Mouse (Mus musculus) cortical plate, adult 2 months (tissue): ENCODE results near the gene Rinl. TPM values are rescaled to one million over a fixed set of nuclear protein-coding genes. Genes with fewer than 3 reads are reported as not detected.

Experiments used
- H3K27ac ChIP-seq: fragments of 200-500 bp; 2 replicates; pipeline ENCODE4 v1.5.1; 2012; ENCODE audit warnings: low read length, control low read depth, inconsistent platforms; ENCODE audit not compliant: insufficient read depth
- H3K4me1 ChIP-seq: fragments of 200-500 bp; 2 replicates; pipeline ENCODE4 v1.6.1; 2011; ENCODE audit warnings: low read length; ENCODE audit not compliant: control insufficient read depth, insufficient read depth
- H3K4me3 ChIP-seq: fragments of 200-500 bp; 2 replicates; pipeline ENCODE4 v1.5.1; 2011; ENCODE audit warnings: mild to moderate bottlenecking, low read length, control low read depth; ENCODE audit not compliant: insufficient read depth
- CTCF ChIP-seq: fragments of 200-500 bp; IDR thresholded peaks from 2 replicates; pipeline ENCODE4 v1.5.1; 2011; ENCODE audit warnings: mild to moderate bottlenecking, control low read depth, low read length; ENCODE audit not compliant: insufficient read depth; ENCODE audit errors: extremely low read depth
- POLR2A ChIP-seq: fragments of 200-500 bp; IDR thresholded peaks from 2 replicates; pipeline ENCODE4 v1.6.1; 2011; ENCODE audit warnings: mild to moderate bottlenecking, low read length, control low read depth; ENCODE audit not compliant: insufficient read depth; ENCODE audit errors: extremely low read depth
- polyA plus RNA-seq: library from polyadenylated mRNA; depleted of rRNA; stranded (reverse); fragments of >200 nt; gene quantifications from 2 replicates; pipeline ENCODE4 v1.2.3, GENCODE M21; 2012

Gene Rinl
- polyA plus RNA-seq, 1 experiment, result 2.3 TPM

DNA sequence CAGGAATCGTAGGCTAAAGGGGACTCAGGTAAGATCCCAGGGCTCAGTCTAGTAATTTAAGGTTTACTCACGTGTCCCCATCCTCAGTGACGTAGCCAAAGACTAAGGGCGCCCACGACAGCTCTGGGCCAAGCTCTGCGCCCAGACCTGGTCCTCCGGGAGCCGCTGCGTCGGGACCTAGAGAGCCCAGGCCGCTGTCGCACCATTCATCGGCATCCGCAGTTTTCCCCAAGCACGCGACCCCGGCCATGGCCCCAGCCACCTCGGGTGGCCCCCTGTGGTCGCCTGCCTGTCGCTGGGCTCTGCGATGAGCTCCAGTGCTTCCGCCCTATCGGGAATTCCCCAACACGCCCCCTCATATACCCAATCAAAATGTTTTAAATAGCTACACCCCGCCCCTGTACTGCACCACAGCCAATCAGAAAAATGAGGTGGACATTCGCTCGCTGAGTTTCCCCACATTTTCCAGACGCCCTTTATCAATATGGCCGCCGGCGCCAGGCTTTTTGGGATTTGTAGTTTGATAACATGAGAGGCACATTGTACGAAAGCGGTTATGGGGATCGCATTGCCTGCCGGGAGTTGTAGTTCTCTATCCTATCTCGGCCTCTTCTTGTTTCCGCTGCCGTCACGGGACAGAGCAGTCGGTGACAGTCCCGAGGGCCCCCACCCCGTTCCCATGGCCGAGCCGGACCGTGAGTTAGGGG, 22.4 kb upstream of the Rinl start, which contains the start of gene Sirt2:
Gene Sirt2 (plus strand): TSS at position 563 of the 707 bp plus-strand sequence.
- H3K4me1 ChIP-seq, result peaks cover 7% of the 10 kb centered on the region; the same call in 1 of the 2 replicates
- TF ChIP-seq POLR2A, result peak; percentile 48; the same call in 1 of the 2 replicates
- no peak for TF ChIP-seq CTCF
- H3K27ac ChIP-seq, result peak within 1 kb of the TSS; percentile 76
- peak within 1 kb of the TSS; percentile 83 for H3K4me3 ChIP-seq

DNA sequence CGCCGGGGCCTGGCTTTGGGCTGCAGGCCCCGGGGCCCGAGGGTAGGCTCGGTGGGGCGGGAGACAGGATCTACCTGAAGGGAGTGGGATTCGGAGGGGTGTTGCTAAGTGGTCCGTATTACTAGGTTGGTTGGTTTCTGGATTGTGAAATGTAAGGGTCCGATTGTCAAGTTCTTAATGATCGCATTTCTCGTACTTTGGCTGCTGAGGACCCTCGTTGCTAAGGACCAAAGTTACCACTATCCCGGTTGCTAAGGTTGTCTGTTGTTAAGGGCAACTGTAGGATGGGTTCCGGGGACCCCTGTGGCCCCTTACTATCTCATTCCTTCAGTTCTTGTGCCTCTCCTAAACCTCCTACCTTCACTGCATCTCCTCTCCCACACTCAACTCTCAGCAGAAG, 21.9 kb upstream of the Rinl start:
- no peak for TF ChIP-seq CTCF
- TF ChIP-seq POLR2A, result no peak
- Histone ChIP-seq H3K4me1 (peaks cover 7% of the 10 kb centered on the region; the same call in 1 of the 2 replicates), H3K4me3 (peak overlapping the region; percentile 83), H3K27ac (no peak overlapping the region)

DNA sequence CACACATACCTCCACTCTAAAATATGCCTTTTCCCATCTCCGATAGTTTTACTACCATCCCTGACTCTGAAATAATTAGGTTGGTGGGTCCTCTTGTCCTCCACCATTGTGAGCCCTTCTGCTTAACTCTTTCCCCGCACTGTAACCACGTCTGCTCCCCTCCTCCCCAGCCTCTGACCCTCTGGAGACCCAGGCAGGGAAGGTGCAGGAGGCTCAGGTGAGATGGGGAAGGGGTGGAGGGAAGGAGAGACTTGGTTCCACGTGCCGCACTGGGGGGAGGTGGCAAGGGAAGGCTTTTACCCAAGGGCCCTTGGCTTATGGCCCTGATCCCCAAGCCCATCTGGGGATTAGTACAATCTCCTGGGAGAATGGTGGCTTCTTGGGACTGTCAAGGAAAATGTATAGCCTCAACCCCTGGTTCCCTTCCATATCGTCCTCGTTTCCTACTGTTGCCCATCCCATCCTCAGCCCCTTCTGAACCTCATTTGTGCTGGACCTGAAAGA, 21.3 kb upstream of the Rinl start, which contains the start of gene Nfkbib:
Gene Nfkbib (minus strand): TSS at position 51 of the 504 bp plus-strand sequence.
- TF ChIP-seq POLR2A (no peak), CTCF (no peak)
- peak within 1 kb of the TSS; percentile 83 for H3K4me3 ChIP-seq
- H3K27ac ChIP-seq, result no peak within 1 kb of the TSS
- peaks cover 7% of the 10 kb centered on the region; the same call in 1 of the 2 replicates for H3K4me1 ChIP-seq

DNA sequence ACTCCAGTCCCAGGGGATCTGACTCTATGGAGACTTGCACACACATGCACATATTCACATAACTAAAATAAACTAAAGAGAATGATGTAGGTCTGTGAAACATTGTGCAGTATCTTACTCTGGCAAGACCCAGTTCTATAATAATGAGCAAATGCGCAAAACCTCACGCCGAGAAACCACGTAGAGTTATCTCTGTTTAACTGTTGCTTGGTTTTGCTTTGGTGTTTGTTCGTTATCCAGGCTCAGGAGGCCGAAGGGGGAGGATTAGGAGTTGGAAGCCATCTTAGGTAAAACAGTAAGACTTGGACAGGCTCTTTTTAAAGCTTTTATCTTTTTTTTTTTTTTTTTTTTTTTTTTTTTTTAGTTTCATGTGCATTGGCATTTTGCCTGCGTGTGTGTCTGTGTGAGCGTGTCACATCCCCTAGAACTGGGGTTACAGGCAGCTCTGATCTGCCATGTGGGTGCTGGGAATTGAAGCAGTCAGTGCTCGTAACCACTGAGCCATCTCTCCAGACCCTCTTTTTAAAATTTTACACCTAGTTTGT, 19.3 kb upstream of the Rinl start:
- Histone ChIP-seq H3K4me3 (no peak overlapping the region), H3K4me1 (peaks cover 7% of the 10 kb centered on the region; the same call in 1 of the 2 replicates), H3K27ac (no peak overlapping the region)
- TF ChIP-seq POLR2A (no peak), CTCF (no peak)

DNA sequence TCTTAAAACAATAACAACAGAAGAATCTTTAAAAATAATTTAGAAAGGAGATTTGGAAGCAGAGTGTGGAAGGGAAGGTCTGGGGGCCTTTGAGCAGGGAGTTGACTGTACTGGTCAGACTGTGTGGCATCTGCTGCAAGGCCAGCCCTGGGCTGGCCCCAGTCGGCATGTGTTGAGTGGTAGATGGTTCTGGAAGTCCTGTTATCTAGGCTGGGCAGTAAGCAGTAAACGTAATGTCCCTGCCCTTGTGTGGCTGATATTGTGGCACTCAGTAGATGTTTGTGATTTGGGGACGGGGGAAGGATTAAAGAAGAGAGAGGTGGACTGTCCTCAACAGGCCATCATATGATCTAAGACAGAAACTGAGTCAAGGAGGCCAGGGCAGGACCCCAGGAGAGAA, 18.5 kb upstream of the Rinl start:
- Histone ChIP-seq H3K27ac (no peak overlapping the region), H3K4me3 (no peak overlapping the region), H3K4me1 (peaks cover 7% of the 10 kb centered on the region; the same call in 1 of the 2 replicates)
- TF ChIP-seq CTCF (no peak), POLR2A (no peak)

DNA sequence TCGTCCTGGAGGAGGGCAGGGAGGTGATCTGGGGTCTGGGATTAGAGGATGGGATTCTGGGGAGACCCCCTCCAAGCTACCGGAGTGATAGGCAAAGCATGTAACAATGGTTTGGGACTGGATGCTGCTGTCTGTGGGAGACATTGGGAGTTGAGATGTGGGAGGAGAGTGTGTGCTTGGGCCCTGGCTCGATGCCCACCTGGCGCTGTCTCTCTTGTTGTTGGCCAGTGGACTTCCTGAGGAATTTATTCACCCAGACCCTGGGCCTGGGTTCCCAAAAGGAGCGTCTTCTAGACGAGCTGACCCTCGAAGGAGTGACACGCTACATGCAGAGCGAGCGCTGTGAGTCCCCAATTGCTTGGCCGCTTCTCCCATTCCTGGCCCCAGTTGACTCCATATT, 16.9 kb upstream of the Rinl start:
- H3K27ac ChIP-seq, result no peak overlapping the region
- peaks cover 4% of the 10 kb centered on the region; the same call in 1 of the 2 replicates for H3K4me1 ChIP-seq
- H3K4me3 ChIP-seq, result no peak overlapping the region
- TF ChIP-seq CTCF (no peak), POLR2A (no peak)

DNA sequence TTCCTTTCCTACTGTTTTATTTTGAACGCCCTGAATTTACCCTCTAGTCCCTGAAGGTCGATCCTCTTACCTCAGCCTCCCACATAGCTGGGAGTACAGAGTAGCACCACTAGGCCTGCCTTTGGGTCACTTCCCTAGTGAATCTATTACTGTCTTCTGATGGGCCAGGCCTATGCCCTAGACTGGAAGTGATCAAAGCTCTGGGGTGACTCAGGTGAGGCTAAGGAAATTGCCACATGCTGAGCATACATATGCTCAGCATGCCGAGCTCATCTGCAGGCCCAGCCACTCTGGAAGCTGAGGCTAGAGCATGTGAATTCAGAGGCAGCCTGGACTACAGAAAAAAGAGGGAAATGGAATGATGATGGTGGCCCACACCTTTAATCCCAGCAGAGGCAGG, 15.6 kb upstream of the Rinl start:
- H3K4me1 ChIP-seq, result no peaks in the 10 kb centered on the region
- TF ChIP-seq CTCF (no peak), POLR2A (no peak)
- H3K4me3 ChIP-seq, result no peak overlapping the region
- no peak overlapping the region for H3K27ac ChIP-seq

DNA sequence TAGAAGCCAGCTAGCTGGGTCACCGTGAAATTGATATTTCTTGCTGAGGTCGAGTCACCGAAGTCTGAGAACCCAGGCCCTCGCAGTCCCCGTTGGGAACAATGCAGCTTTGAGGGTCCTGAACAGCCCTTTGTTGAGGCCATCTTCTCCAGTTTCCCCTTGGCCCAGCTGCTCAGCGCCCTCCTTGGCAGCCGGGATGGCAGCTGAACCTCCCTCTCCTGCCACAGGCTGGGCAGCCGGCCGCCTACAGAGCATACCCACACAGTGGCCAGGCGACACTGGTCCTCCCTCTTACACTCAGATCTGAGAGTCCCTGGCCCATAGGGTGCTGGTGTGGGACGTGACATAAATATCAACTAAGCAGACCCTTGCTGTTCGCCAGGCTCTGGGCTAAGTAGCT, 14.6 kb upstream of the Rinl start:
- TF ChIP-seq POLR2A (no peak), CTCF (no peak)
- Histone ChIP-seq H3K27ac (0 out of 2 replicates have a peak overlapping the region, but pooled peaks have one; percentile 40), H3K4me3 (no peak overlapping the region), H3K4me1 (no peaks in the 10 kb centered on the region)

DNA sequence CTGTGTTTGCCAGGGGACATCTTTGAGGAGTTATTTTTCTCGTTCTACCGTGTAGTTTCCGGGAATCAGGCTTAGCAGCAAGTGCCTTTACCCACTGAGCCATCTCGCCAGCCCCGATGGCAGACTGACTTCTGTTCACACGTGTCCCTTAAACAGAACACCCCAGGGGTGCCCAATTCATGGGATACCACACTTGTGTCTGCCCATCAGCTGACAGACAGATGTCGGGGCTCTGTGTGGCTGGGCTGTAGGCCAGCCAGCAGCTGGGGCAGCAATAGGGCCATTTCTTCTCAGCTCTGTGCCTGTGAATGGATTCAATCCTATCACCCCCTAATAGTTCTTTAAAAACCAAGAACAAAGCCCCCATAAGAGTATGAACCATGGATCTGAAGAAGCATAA, 13.6 kb upstream of the Rinl start:
- no peak overlapping the region for H3K27ac ChIP-seq
- H3K4me1 ChIP-seq, result no peaks in the 10 kb centered on the region
- H3K4me3 ChIP-seq, result no peak overlapping the region
- TF ChIP-seq CTCF (no peak), POLR2A (no peak)
